Mouse (Mus musculus) CH12.LX (cell line): Measurements from ENCODE around the gene Timm44.

Source experiments
- CTCF ChIP-seq, 2 experiments: IDR thresholded peaks in 1 of 2; conservative IDR thresholded peaks in 1 of 2; 2 replicates each; pipeline ENCODE4 v1.5.1; 2011 to 2012; ENCODE audit warnings: low read depth in 2 of 2, low read length in 2 of 2, improper control_type of control experiment in 1 of 2, inconsistent platforms in 1 of 2, mild to moderate bottlenecking in 1 of 2, moderate library complexity in 1 of 2
- EP300 ChIP-seq: IDR thresholded peaks from 2 replicates; pipeline ENCODE4 v1.6.1; 2011; ENCODE audit warnings: low read length, improper control_type of control experiment
- IRF4 ChIP-seq: IDR thresholded peaks from 2 replicates; pipeline ENCODE4 v1.6.1; 2014; ENCODE audit warnings: low read depth, mild to moderate bottlenecking, inconsistent platforms, low read length, improper control_type of control experiment
- JUND ChIP-seq: conservative IDR thresholded peaks from 2 replicates; pipeline ENCODE4 v1.6.1; 2011; ENCODE audit warnings: low read depth, low read length, improper control_type of control experiment
- MEF2A ChIP-seq: IDR thresholded peaks from 2 replicates; pipeline ENCODE4 v1.6.1; 2014; ENCODE audit warnings: low read depth, mild to moderate bottlenecking, inconsistent platforms, low read length, improper control_type of control experiment, borderline replicate concordance
- POLR2A ChIP-seq: IDR thresholded peaks from 2 replicates; pipeline ENCODE4 v1.6.1; 2011; ENCODE audit warnings: low read depth, mild to moderate bottlenecking, improper control_type of control experiment, low read length
- SIN3A ChIP-seq: IDR thresholded peaks from 2 replicates; pipeline ENCODE4 v1.6.1; 2012; ENCODE audit warnings: low read length, improper control_type of control experiment, inconsistent platforms
- USF2 ChIP-seq: conservative IDR thresholded peaks from 2 replicates; pipeline ENCODE4 v1.6.1; 2011; ENCODE audit warnings: low read depth, low read length, improper control_type of control experiment

GRCm38 (mm10) chr8:4323917-4324316 is 48.2 kb upstream of the Timm44 start:
- TF ChIP-seq POLR2A (no peak), CTCF (conservative IDR thresholded peaks at IDR 0.05 in 1 of 2, IDR thresholded peaks at IDR 0.05 in 1 of 2; ENCODE audit: low read depth in 2 of 2, low read length in 2 of 2) (no peak), SIN3A (no peak), IRF4 (no peak), EP300 (no peak), JUND (no peak), MEF2A (no peak), USF2 (no peak)
